ENCODE assay signal across 38 mouse cellular contexts in the genomic region with DNA sequence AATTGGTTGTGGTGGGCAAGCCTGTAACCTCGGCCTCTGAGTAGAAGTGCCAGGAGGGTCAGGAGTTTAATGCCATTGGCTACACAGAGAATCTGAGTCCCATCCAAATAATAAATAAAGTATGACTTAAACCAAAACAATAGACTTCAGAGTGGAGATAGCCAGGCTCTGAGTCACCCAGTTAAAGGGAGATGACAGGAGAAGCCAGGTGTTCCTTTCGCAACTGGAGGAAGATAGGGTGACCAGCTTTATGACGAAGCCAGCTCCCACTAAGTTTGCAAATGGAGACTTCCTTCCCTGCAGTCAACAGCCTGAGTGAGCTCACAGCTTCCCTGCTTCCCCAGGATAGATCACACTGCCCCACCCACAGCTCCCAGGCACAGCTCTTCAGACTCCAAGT. TPM values are rescaled to one million over a fixed set of nuclear protein-coding genes. Genes with fewer than 3 reads are reported as not detected.
A peak's percentile ranks its signal among the peaks of the same experiment; 100 is the strongest.
DNase-seq lines count a peak whose midpoint lies in the region; ATAC-seq and TF ChIP-seq lines count a peak whose summit lies in the region.
"Had no signal": no experiment of that assay in that cellular context is flagged by ENCODE, and none has a peak within 500 bp of the region (broad histone marks: within the 10 kb centered on the region; RNA-seq: fewer than 3 reads in every experiment).

No protein-coding gene starts in this region.

- no peaks in the 10 kb centered on the region for H3K79me2 ChIP-seq in myocyte (ENCODE audit: control insufficient read depth, insufficient read depth)

- no peak for ATAC-seq in liver, embryonic 12.5 days
- ATAC-seq: forebrain, postnatal 0 days had no signal

- H3ac ChIP-seq in myocyte (ENCODE audit: control insufficient read depth, insufficient read length) = no peak overlapping the region

- peak overlapping the region; percentile 52 for H3K4me2 ChIP-seq in myocyte (ENCODE audit: low read depth)
- no peak overlapping the region for H3K4me2 ChIP-seq in liver, embryonic 12.5 days
- H3K4me2 ChIP-seq: forebrain, embryonic 12.5 days; heart, embryonic 13.5 days; hindbrain, embryonic 14.5 days; liver, embryonic 15.5 days; lung, embryonic 14.5 days; neural tube, embryonic 15.5 days had no signal

- intact Hi-C loops in left cerebral cortex, postnatal 4 days (cut with DNase I) = no loop called here

- no peaks in the 10 kb centered on the region for H3K9me3 ChIP-seq in liver, embryonic 12.5 days (replicated peaks)
- H3K9me3 ChIP-seq: forebrain, embryonic 12.5 days; heart, embryonic 13.5 days; liver, embryonic 15.5 days; neural tube, embryonic 15.5 days had no signal

- 58% methylated on average over 3 of the region's 3 CpGs for WGBS in liver, embryonic 12.5 days (ENCODE audit: insufficient replicate concordance)

- H3K4me1 ChIP-seq in liver, embryonic 12.5 days = no peaks in the 10 kb centered on the region
- H3K4me1 ChIP-seq: heart, embryonic 13.5 days; neural tube, embryonic 15.5 days had no signal

- no peak for TF ChIP-seq POLR2A in myocyte (IDR thresholded peaks at IDR 0.05; ENCODE audit: insufficient read length, low read depth)

- H3K9ac ChIP-seq in liver, embryonic 12.5 days = no peak overlapping the region
- H3K9ac ChIP-seq: forebrain, embryonic 12.5 days; forebrain, postnatal 0 days; heart, embryonic 13.5 days; hindbrain, embryonic 14.5 days; liver, embryonic 15.5 days; lung, embryonic 14.5 days; neural tube, embryonic 15.5 days had no signal

- H3K27me3 ChIP-seq in myocyte (ENCODE audit: control insufficient read depth, insufficient read depth, insufficient read length) = no peaks in the 10 kb centered on the region
- H3K27me3 ChIP-seq in liver, embryonic 12.5 days (replicated peaks) = no peaks in the 10 kb centered on the region
- H3K27me3 ChIP-seq: forebrain, embryonic 12.5 days; heart, embryonic 13.5 days; liver, embryonic 15.5 days; neural tube, embryonic 15.5 days had no signal

- H3K27ac ChIP-seq in liver, embryonic 12.5 days = no peak overlapping the region
- H3K27ac ChIP-seq: forebrain, embryonic 12.5 days; heart, adult 2 months; heart, embryonic 13.5 days; hindbrain, embryonic 14.5 days; liver, embryonic 15.5 days; macrophage; neural tube, embryonic 15.5 days had no signal

- no peaks in the 10 kb centered on the region for H3K36me3 ChIP-seq in myocyte (ENCODE audit: control insufficient read depth, insufficient read depth)
- H3K36me3 ChIP-seq in liver, embryonic 12.5 days = no peaks in the 10 kb centered on the region
- H3K36me3 ChIP-seq: forebrain, embryonic 12.5 days; heart, embryonic 13.5 days; liver, embryonic 15.5 days; neural tube, embryonic 15.5 days had no signal

- peak; percentile 21 for DNase-seq in lung, postnatal 10 days
- DNase-seq in lung, postnatal 36 days = no peak
- DNase-seq in induced T-regulatory cell, adult 2 months (ENCODE audit: low read depth) = peak; percentile 29
- DNase-seq in left cerebral cortex, postnatal 4 days = no peak
- no peak for DNase-seq in cerebellum, adult 9-10 months
- DNase-seq: adrenal gland, postnatal 10 days; cerebellum, adult 11 months; cerebellum, postnatal 10 days; forebrain, postnatal 0 days; gastrocnemius, postnatal 10 days; heart, adult 2 months; heart, postnatal 10 days; kidney, adult 9 months; kidney, postnatal 10 days; liver; lung, embryonic 14.5 days; midbrain, embryonic 14.5 days; right cerebral cortex, postnatal 25 days; spleen, adult 18-20 months; thymus, adult 2 months; thymus, postnatal 4 days had no signal

- no peak overlapping the region for H3K4me3 ChIP-seq in myocyte
- no peak overlapping the region for H3K4me3 ChIP-seq in liver, embryonic 12.5 days
- H3K4me3 ChIP-seq: erythroblast, embryonic 14.5 days; forebrain, embryonic 12.5 days; heart, adult 2 months; heart, embryonic 13.5 days; liver, embryonic 15.5 days; neural tube, embryonic 15.5 days had no signal

TF ChIP-seq in myocyte, 11 proteins besides CTCF, POLR2A, EP300 and RAD21:
- peak; percentile 83 for TF ChIP-seq CEBPB (IDR thresholded peaks at IDR 0.05; ENCODE audit: insufficient read depth, poor library complexity, severe bottlenecking)
- TF ChIP-seq POLR2AphosphoS2 (IDR thresholded peaks at IDR 0.05; ENCODE audit: insufficient read length, low read depth) = no peak
- no peak for TF ChIP-seq MYOG (IDR thresholded peaks at IDR 0.05; ENCODE audit: control insufficient read depth in 1 of 3, insufficient read depth in 1 of 3, insufficient read length in 2 of 3, low read depth in 2 of 3)
- no peak for TF ChIP-seq SRF (IDR thresholded peaks at IDR 0.05; ENCODE audit: control insufficient read depth, insufficient read length, low read depth)
- TF ChIP-seq MYOD1 (IDR thresholded peaks at IDR 0.05; ENCODE audit: control insufficient read depth in 1 of 3, insufficient read length in 2 of 3, low read depth in 2 of 3) = peak; percentile 57 to 89 (median 84)
- no peak for TF ChIP-seq E2F4 (IDR thresholded peaks at IDR 0.05; ENCODE audit: insufficient read depth)
- TF ChIP-seq TCF3 (IDR thresholded peaks at IDR 0.05; ENCODE audit: insufficient read length, low read depth) = no peak
- no peak for TF ChIP-seq USF1 (IDR thresholded peaks at IDR 0.05; ENCODE audit: low read depth)
- no peak for TF ChIP-seq TCF12 (IDR thresholded peaks at IDR 0.05; ENCODE audit: insufficient read depth, poor library complexity, severe bottlenecking)
- TF ChIP-seq MAX (IDR thresholded peaks at IDR 0.05; ENCODE audit: low read depth) = no peak
- no peak for TF ChIP-seq REST (IDR thresholded peaks at IDR 0.05; ENCODE audit: insufficient read depth, insufficient read length)
TF ChIP-seq in myocyte: peak in this region for 2.

RNA-seq across cellular contexts. Expression of gene Prss30, which starts 0.9 kb away (rescaled TPM):
- 0.06 TPM for polyA plus RNA-seq in myocyte (2012; fragmentation: generic; extraction: Trizol)
- total RNA-seq in left cerebral cortex, postnatal 4 days (2021) = under 1 TPM in 1 of 2 experiments, not detected in 1; 0.22 TPM
- polyA plus RNA-seq in liver, embryonic 12.5 days (2016; fragmentation: Nextera tagmentation; extraction: Ambion mirVana) = not detected in 2 replicates
- total RNA-seq: gastrocnemius, postnatal 10 days; heart, adult 2 months; heart, postnatal 10 days; hematopoietic stem cell, adult 5-6 weeks had no signal
- polyA plus RNA-seq: embryonic facial prominence, embryonic 14.5 days; erythroblast, embryonic 14.5 days; forebrain, embryonic 12.5 days; heart, embryonic 13.5 days; hindbrain, embryonic 14.5 days; limb, embryonic 11.5 days; midbrain, embryonic 14.5 days; neural tube, embryonic 15.5 days had no signal

RNA-seq across cellular contexts. Expression of gene Prss22, which starts 18.4 kb away (rescaled TPM):
- 0.04 TPM for polyA plus RNA-seq in myocyte (2012; fragmentation: generic; extraction: Trizol)
- total RNA-seq in left cerebral cortex, postnatal 4 days (2021) = not detected
- polyA plus RNA-seq in liver, embryonic 12.5 days (2016; fragmentation: Nextera tagmentation; extraction: Ambion mirVana) = not detected in 2 replicates
- total RNA-seq: adrenal gland, postnatal 10 days; forebrain, postnatal 0 days; gastrocnemius, postnatal 10 days; heart, adult 2 months; heart, postnatal 10 days; hematopoietic stem cell, adult 5-6 weeks; monocyte, adult 5-6 weeks had no signal
- polyA plus RNA-seq: forebrain, postnatal 0 days; heart, adult 2 months; hindbrain, embryonic 14.5 days; intestine, embryonic 14.5 days; liver, embryonic 15.5 days; macrophage; midbrain, embryonic 14.5 days; neural tube, embryonic 15.5 days had no signal

RNA-seq across cellular contexts. Expression of gene Sbpl, which starts 24.4 kb away (rescaled TPM):
- polyA plus RNA-seq in myocyte (2012; fragmentation: generic; extraction: Trizol) = not detected
- not detected for total RNA-seq in left cerebral cortex, postnatal 4 days (2021)
- not detected in 2 replicates for polyA plus RNA-seq in liver, embryonic 12.5 days (2016; fragmentation: Nextera tagmentation; extraction: Ambion mirVana)
- total RNA-seq: adrenal gland, postnatal 10 days; forebrain, postnatal 0 days; gastrocnemius, postnatal 10 days; heart, adult 2 months; heart, postnatal 10 days; hematopoietic stem cell, adult 5-6 weeks; left cerebral cortex, postnatal 10 days; monocyte, adult 5-6 weeks had no signal
- polyA plus RNA-seq: cortical plate, adult 2 months; embryonic facial prominence, embryonic 14.5 days; erythroblast, embryonic 14.5 days; forebrain, embryonic 12.5 days; forebrain, postnatal 0 days; heart, adult 2 months; heart, embryonic 13.5 days; hindbrain, embryonic 14.5 days; intestine, embryonic 14.5 days; large intestine, adult 2 months; limb, embryonic 11.5 days; liver, embryonic 15.5 days; lung, embryonic 14.5 days; macrophage; midbrain, embryonic 14.5 days; neural tube, embryonic 15.5 days had no signal

RNA-seq across cellular contexts. Expression of gene Sbp, which starts 38.0 kb away (rescaled TPM):
- not detected for polyA plus RNA-seq in myocyte (2012; fragmentation: generic; extraction: Trizol)
- not detected for total RNA-seq in left cerebral cortex, postnatal 4 days (2021)
- not detected in 2 replicates for polyA plus RNA-seq in liver, embryonic 12.5 days (2016; fragmentation: Nextera tagmentation; extraction: Ambion mirVana)
- total RNA-seq: adrenal gland, postnatal 10 days; forebrain, postnatal 0 days; gastrocnemius, postnatal 10 days; heart, adult 2 months; heart, postnatal 10 days; hematopoietic stem cell, adult 5-6 weeks; left cerebral cortex, postnatal 10 days; monocyte, adult 5-6 weeks had no signal
- polyA plus RNA-seq: cortical plate, adult 2 months; embryonic facial prominence, embryonic 14.5 days; erythroblast, embryonic 14.5 days; forebrain, embryonic 12.5 days; forebrain, postnatal 0 days; heart, adult 2 months; heart, embryonic 13.5 days; hindbrain, embryonic 14.5 days; intestine, embryonic 14.5 days; large intestine, adult 2 months; limb, embryonic 11.5 days; liver, embryonic 15.5 days; lung, embryonic 14.5 days; macrophage; midbrain, embryonic 14.5 days; neural tube, embryonic 15.5 days had no signal

RNA-seq across cellular contexts. Expression of gene Prss27, which starts 58.5 kb away (rescaled TPM):
- 0.14 TPM for polyA plus RNA-seq in myocyte (2012; fragmentation: generic; extraction: Trizol)
- not detected for total RNA-seq in left cerebral cortex, postnatal 4 days (2021)
- not detected in 2 replicates for polyA plus RNA-seq in liver, embryonic 12.5 days (2016; fragmentation: Nextera tagmentation; extraction: Ambion mirVana)
- total RNA-seq: forebrain, postnatal 0 days; gastrocnemius, postnatal 10 days; heart, adult 2 months; heart, postnatal 10 days; hematopoietic stem cell, adult 5-6 weeks; left cerebral cortex, postnatal 10 days; monocyte, adult 5-6 weeks had no signal
- polyA plus RNA-seq: cortical plate, adult 2 months; erythroblast, embryonic 14.5 days; forebrain, postnatal 0 days; heart, adult 2 months; liver, embryonic 15.5 days; macrophage had no signal

Comparison
In these comparisons a context has a peak if more than half of its experiments do, and no peak if none do; other contexts are left out.
1. DNase-seq: peak in lung, postnatal 10 days (single experiment) and induced T-regulatory cell, adult 2 months (single experiment); none in lung, postnatal 36 days (single experiment), left cerebral cortex, postnatal 4 days (single experiment) and cerebellum, adult 9-10 months (single experiment).